Mouse (Mus musculus) c-Kit-positive CD71-negative TER-119-negative erythroid progenitor cells, embryonic 14.5 days (primary cell): ENCODE measurements around the gene Ccdc18.
"Not testable (repeated sequence)": the region's sequence is repeated elsewhere in the genome, so short reads cannot be mapped to it uniquely, and the experiment has no call there.

Source experiments
- DNase-seq: peaks from one replicate; pipeline ENCODE4 v3.0.0-alpha.2; 2013; ENCODE audit warnings: low read depth

Ccdc18 gene

GRCm38 (mm10) chr5:108262722-108263121, 130.0 kb downstream of the Ccdc18 start:
- no peak for DNase-seq

DNA sequence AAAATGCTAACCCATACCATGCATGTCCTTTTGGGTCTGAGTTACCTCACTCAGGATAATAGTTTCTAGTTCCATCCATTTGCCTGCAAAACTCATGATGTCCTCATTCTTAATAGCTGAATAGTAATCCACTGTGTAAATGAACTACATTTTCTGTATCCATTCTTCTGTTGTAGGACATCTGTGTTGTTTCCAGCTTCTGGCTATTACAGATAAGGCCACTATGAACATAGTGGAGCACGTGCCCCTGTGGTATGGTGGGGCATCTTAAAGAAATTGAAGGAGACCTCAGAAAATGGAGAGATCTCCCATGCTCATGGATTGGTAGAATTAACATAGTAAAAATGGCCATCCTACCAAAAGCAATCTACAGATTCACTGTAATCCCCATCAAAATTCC, 131.1 kb downstream of the Ccdc18 start:
- DNase-seq: not testable (repeated sequence)

DNA sequence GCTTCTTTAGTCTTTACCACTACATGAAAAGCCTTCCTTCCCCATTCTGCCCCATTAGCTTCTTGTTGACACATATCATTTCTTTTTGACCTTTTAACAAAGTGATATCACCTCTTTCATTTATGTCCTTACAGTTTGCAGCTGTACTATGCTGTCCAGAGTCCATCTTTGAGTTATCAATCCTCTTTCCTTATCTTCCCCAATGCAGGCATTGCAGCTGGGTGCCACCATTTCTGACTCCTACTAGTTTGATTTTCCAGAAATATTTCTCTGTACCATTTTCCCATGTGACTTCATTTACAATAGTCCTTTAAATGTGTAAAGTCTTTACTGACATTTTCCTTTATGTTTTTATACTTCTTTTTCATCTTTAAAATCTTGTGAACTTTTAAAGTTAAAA, 134.3 kb downstream of the Ccdc18 start:
- no peak for DNase-seq

DNA sequence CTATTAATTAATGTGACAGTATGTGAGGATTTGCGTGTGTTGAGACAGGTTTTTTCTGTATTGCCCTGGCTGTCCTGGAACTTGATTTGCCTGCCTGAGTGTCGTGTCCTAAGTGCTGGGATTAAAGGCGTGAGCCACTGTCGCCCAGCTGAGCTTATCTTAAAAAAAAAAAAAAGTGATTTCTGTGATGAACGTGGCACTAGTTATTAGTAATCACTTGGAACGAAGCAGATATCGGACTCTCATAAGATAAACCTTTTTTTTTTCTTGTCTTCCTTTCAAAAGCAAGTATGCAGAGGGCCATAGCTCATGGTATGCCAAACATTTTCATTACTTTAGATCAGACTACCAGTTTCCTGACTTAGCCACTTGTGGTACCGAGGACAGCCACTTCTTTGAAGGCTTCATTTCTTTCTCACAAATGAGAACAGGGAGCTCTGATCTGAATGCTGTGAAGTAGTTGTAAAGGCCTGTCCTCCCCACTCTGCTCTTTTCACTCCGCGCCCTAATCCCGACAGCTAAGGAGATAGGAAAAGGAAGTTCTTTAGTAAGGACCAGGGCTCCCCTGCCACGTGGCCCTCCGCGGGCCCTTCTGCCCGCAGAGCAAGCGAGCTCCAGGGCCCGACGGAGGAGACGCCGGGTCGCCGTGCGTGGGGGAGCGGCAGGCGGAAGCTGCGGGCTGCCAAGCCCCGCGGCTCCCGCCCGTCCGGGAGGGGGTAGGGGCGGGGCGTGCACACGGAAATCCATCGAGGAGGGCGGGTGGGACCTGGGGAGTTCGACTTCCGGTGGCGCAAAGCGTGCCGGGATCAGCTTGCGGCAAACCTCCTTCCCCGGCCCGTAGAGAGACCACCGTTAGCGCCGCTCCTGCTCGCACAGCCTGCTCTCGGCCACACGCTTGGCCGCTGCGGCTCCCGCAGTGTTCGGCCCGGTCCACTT, 135.7 kb downstream of the Ccdc18 start, which contains the start of gene Dr1:
Dr1 (plus strand) TSS at position 771 of the 936 bp plus-strand sequence.
- DNase-seq: peak; percentile 73

DNA sequence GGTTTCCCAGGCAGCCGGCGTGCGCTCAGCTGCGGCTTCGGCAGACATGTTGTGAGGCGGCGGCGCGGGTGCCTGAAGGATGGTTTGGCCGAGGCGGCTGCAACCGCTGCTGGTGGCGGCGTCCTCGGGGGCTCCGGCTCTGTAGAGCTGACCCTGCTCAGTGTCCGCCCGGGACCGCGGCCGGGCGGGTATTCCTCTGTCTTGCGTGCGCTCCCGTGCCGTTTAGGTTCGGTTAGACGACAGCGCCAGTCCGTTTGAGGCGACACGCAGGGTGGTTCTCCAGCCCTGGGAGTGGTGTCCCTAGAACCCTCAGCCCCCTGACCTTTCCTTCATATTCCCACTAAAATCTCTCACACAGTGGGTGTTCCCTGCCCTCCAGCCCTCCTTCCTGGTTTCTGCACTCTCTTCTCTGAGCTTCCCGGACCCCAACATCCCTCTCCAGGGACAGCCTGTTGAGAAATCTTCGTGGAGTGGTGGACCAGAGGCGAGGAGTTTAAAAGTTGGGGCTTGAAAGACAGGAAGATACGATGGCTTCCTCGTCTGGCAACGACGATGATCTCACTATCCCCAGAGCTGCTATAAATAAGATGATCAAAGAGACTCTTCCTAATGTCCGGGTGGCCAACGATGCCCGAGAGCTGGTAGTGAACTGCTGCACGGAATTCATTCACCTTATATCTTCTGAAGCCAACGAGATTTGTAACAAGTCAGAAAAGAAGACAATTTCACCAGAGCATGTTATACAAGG, 136.6 kb downstream of the Ccdc18 start:
- DNase-seq: no peak

- no peak for DNase-seq
Observed at GRCm38 (mm10) chr5:108269811-108270151, 137.1 kb downstream of the Ccdc18 start.

DNA sequence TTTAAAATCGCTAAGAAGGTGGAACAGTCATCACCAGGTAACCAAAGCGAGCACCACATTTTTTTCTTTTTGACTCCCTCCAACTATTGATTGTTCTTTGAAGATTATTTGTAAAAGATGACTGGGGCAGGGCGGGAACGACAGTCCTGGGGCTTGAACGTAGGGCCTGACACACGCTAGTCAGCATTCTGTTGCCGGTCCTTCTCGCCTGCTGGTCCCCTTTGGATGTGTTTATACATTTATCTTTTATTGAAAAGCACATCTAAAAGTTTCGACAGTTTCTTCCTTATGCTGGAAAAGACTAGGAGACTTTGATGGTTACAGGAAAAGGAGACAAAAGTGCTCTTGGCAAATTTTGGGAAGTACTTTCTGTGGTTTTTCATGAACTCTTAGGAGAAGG, 137.7 kb downstream of the Ccdc18 start:
- no peak for DNase-seq

DNA sequence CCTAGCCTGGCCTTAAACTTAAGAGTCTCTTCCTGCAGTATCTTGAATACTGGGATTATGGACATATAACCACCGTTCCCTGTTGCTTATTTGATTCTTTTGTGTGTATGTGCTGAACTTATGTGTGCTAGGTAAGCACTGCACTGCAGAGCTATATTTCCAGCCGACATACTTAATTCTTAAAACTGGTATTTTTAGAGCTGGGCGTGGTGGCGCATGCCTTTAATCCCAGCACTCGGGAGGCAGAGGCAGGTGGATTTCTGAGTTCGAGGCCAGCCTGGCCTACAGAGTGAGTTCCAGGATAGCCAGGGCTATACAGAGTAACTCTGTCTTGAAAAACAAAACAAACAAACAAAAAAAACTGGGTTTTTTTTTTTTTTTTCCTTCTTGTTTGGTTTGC, 138.7 kb downstream of the Ccdc18 start:
- not testable (repeated sequence) for DNase-seq
